Mouse (Mus musculus) layer of hippocampus, adult 18-20 months (tissue): Measurements from ENCODE around the gene Wnt2. TPM values are rescaled to one million over a fixed set of nuclear protein-coding genes. Genes with fewer than 3 reads are reported as not detected.

ENCODE experiments used
- DNase-seq, 2 experiments: peaks; one replicate each; pipeline ENCODE4 v3.0.0; 2022; ENCODE audit warnings: low spot score in 2 of 2
- total RNA-seq, 2 experiments: library from RNA; stranded (reverse); gene quantifications; 2 replicates each; pipeline ENCODE4 v1.2.3; 2021

Wnt2 gene
- total RNA-seq, 2 experiments from 2014 or later, result 5.9 to 7.2 TPM

DNA sequence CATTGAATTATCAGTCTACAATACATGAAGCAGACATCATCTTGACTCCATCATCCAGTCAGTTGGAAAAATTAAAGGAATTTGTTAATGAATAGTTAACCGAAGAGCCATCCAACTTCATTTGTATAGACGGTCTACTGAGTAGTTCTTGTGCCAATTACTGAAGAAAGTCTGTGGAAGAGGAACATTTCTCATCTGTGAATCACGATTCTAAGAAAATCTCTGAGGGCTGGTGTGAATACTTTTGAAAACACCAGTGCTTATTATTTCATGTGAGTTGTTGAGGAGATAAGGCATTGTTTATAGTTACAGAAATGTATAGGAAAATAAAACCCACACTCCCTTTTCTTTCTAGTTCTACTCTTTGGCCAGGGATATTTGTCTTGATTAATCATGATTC lies 51.5 kb downstream of the Wnt2 start:
- no peak for DNase-seq

DNA sequence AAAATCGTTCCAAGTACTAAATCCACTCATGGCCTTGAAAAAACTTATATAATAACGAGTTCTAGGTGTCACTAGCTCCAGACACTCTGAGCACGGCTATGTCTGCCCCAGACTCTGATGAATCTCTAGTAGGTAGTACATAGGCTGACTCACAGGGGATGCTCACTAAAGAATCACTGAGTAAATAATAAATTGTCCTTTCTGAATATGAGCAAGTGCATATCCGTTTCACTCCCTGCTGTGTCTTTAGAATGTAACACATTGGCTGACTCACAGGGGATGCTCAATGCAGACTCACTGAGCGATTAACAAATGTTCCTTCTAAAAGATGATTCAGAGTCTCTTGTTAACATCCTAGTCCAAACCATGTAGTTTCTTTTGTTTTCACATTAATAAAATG lies 52.1 kb downstream of the Wnt2 start:
- peak in 1 of 2 experiments; percentile 17 for DNase-seq

DNA sequence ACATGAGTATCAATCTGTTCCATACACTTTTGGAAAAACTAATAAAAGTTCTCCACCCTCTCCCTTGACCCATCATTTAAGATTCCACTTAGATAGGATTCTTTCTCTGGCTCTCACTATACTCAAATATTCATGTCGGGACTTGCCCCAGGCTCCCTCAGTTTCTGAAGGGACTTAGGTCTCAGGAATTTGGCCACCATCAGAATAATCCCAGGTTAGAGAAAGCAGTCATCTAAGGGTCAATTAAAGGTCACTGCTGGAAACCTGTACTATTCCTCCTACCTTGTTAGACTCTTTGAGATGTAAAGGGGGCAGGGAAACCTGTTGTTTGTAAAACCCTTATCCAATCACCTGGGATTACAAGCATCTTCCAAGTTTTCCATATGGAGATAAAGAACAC lies 53.2 kb downstream of the Wnt2 start:
- no peak for DNase-seq

DNA sequence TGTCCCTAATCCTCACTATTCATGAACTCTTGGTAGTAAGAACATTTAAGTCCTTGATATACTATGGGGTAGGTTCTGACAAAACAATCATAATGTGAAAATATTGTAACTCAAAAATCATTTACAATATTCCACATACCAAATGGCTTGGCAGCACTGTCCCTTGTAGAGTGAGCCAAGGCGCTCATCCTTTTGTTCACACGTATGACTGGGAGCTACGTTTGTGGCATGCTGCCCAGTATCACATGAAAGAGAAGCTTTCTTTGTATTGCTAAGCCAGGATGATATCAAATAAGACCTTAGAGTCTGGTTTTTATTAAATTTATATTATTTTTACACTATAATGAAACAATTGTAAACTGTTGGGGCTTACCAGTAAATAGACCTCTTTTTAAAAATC lies 56.0 kb downstream of the Wnt2 start:
- DNase-seq, result no peak

DNA sequence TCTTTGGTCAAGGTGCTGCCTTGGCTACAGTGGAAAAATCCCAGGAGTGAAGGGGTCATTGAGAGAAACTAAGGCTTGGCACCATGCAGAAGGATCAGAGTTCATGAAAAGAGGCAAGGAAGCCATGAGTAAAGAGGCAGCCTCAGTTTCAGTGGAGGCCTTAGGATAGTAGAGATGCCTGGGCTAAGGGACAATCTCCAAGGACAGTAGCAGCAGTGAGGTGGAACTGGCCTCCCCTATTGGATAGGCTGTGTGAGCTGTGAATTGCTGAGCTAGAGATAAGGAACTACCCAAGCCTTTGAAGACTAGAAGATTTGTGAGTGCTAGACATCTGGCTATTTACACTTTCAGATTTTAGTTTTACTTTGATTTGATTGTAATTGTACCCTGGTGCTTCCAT lies 59.0 kb downstream of the Wnt2 start:
- DNase-seq, result no peak

DNA sequence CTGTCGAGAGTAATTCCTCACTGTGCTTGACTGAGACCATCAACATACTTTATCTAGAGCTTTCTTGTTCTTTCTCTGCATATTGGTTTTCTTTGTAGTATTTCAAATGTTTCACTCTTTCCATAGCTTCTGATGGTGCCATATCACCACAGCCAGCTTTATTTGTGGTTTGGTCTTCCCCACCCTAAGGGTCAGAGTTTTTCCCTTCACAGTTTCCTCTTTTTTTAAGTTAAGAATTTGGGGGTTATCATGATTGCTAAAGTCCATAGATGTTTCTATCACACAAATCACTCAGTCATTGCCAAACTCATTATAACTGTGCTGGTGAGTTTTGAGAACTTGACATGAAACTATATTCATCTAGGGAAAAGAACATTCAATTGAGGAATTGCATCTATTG lies 60.6 kb downstream of the Wnt2 start:
- no peak for DNase-seq

DNA sequence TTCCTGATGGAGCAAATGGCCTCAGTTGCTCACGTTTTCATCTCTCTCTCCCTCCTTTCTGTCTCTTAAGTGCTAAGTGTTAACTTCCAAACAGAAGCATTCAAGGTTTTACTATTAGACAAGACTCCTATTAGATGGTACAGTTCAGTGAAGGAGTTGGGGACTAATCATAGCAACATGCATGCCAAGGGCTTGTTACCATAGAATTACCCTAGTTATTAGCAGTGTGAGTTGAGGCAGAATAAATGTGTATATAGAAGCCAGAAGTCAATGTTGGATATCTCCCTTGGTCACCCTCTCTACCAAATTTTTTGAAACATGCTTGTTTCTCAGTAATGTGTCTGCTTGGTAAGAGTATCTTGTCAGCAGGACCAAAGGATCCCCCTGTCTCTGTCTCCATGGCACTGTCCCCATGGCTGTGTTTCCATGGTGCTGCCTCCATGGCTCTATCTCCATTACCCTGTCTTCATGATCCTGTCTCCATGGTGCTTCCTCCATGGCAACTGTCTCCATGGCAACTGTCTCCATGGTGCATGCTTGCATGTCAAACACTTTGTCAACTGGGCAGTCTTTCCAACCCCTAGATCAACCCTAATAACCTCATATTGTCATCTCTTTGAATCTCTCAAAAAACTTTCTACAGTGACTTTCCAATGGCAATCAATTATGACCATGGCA lies 61.8 kb downstream of the Wnt2 start:
- DNase-seq, result peak in 1 of 2 experiments; percentile 22

DNA sequence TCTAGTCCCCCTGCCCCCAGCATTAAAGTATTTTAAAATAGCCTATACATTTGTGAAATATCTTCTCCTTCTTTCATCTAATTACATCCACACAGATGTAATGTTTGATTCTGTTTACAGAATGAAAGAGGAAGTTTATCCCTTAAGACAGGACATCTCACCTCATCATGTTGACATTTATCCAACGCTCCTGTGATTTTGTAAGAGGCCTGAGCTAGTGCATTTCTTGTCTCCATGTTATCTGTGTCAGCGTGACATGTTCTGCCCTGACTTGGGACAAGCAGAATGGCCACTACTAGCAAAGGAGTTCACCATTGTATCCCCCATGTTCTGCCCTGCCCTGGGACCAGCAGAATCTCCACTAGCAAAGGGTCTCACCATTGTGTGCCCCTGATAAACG lies 66.9 kb downstream of the Wnt2 start:
- DNase-seq, result no peak

DNA sequence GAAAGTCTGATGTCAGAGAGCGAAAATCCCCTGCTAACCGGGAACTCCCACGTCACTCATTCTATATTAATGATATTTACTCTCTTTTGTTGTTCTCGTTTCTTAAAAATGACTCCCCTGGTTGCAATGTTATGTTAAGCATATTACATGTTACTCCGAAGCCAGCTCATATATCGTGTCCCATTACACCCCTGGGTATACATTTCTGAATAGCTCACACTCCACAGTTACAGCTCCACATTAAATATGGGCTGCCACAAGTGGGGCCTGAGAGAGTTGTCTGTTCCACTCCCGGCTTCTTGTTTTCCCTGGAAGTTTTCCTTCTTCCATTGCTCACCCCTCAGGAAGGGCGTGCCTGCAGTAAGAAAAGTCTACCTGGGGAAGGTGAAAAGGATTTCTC lies 78.6 kb downstream of the Wnt2 start:
- no peak for DNase-seq

DNA sequence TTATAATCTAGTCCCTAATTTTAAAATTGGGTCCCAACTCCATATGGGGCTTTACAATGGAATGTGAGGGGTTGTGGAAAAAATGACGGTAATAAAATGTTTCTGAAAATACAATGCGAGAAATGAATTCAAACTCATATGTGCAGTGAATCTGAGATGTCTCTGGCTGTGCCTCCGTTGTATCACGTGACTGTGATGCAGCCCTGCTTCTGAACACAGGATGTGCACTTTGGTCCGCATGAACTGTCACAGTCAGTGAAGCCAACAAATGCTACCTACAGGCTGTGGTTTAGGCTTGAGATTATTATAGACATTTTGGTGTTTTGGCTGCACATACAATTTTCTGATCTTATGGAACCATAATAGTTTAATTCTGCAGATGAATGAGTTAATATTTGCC lies 81.3 kb downstream of the Wnt2 start:
- no peak for DNase-seq

DNA sequence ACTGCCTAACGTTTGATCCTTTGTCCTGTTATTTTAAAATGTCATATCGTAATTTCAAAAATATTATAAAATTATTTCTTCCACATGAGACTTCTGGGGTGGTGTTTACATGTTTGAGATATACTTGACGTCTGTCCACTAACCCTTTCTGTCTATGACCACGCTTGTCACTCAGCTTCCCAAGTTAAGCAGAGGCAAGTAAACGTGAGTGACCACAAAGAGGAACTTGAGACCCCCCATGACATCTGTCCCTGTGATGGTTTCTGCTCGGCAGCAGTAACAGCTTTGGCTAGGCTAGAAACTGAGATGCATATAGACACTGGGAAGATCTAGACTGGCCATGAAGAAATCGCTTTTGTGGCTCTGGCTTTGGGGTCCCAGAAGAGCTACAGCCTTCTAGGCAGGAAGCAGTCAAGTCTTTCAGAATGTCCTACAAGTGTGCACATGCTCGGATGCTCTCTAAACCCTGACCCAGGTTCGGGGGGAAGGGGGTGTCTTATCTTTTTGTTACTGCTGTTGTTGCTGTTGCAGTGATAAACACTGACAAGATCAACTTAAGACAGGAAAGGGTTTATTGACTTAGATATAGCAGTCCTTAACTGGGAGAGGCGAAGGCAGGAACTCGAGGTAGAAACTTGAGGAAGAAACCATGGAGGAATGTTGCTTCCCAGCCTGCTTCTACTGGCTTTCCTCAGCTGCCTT lies 83.1 kb downstream of the Wnt2 start:
- DNase-seq, result no peak

DNA sequence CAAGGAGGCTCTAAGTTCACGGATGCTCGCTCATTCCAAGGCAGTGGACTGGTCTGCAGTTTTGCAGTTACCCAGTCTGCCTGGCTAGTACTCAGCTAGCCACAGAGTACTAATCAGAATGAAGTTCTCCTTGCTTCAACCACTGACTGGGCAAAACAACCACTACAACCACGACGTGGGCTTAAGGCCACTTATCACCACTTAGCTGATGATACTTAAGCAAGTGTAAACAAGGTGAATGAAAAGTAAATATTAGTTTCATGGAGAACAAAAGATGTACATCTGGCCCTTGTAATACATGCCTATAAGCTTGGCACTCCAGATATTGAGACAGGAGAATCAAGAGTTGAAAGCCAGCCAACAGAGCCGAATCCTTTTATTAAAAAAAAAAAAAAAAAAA lies 83.9 kb downstream of the Wnt2 start:
- no peak for DNase-seq

DNA sequence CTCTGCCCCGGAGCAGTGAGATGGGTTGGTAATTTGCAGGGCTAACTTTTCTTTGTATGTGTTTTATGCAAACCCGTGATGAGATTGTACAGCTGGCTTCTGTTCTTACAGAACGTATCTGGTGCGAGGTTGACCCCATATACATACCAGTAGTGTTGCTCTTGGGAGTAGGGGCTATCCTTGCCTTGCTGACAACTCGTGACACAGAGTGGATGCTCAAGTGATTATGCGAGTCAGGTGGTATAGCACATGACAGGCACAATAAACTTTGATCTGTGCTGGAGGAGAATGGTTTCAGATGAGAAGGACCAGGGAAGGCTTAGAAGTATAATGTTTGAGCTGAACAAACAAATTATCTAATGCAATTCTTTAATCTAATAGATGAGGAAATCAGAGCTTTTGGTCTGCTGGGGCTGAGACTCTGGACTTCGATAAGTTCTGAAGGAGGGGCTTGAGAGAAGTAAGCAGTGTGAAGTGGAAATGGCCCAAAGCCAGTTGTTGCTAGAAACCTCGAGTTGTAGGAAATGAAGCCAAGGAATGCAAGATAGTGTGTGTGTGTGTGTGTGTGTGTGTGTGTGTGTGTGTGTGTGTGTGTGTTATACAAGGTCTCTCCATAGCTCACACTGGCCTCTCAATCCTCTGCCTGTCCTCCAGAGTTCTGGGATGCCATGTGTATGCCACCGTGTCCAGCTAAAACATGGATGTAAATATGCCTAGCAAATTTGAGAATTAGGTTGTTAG lies 86.3 kb downstream of the Wnt2 start:
- DNase-seq, result no peak

DNA sequence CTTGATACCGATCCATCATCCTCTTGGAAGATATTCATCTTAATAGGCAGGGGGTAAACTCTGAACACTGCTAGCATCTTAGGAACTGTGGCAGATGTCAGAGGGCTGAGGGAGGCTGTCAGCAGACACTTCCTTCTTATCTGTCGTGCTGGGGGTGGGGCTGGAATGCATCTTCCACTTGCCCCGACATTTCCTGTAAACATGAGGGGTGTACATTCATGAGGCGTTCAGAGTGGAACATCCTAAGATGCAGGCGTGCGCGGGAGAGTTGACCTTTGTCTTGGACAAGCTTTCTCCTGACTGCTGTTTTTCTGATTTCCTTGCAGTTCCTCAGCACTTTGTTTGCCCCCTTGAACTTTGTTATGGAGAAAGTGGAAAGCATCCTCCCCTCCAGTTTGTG lies 88.0 kb downstream of the Wnt2 start:
- DNase-seq, result no peak

DNA sequence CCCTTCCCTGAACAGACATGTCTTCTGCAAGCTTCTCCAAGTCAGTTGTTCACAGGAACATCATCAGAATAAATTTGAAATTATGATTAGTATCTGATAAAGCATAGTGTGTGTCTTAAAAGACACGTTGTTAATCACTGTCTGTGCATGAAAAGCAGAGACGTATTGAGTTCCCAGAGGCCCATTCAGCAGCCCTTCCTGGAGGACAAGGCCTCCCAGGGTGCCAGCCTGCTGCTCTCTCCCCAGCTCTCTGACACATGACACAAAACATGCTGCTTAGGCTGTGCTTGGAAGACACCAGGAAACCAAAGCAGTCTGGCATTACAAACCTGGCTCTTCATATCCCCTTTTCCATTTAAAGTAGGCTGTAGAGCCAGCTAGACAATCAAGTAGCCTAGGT lies 88.5 kb downstream of the Wnt2 start:
- DNase-seq, result no peak

Other genes starting within 250 kb of the Wnt2 start
- not detected for gene Asz1, start 78.5 kb upstream of the Wnt2 start, total RNA-seq
- gene Cftr, start 140.1 kb upstream of the Wnt2 start, total RNA-seq, result under 1 TPM; 0.15 TPM